In genomic region chr2:7358816-7359215, GRCm38 (mm10) we compare ENCODE assay signal across 17 mouse cellular contexts.
"Had no signal": no experiment of that assay in that cellular context is flagged by ENCODE, and none has a peak within 500 bp of the region (broad histone marks: within the 10 kb centered on the region; RNA-seq: fewer than 3 reads in every experiment).

No protein-coding gene starts in this region.

- H3K4me3 ChIP-seq: midbrain, embryonic 10.5 days; midbrain, embryonic 12.5 days; myocyte; neural tube, embryonic 13.5 days; neural tube, embryonic 15.5 days had no signal

- H3K4me2 ChIP-seq: lung, embryonic 14.5 days; midbrain, embryonic 12.5 days; neural tube, embryonic 13.5 days; neural tube, embryonic 15.5 days had no signal

- ATAC-seq: midbrain, embryonic 16.5 days had no signal

- DNase-seq: lung, adult 18-20 months; lung, embryonic 14.5 days; lung, postnatal 10 days; lung, postnatal 4 days; right cerebral cortex, adult 18-20 months; right cerebral cortex, postnatal 25 days; right cerebral cortex, postnatal 4 days; spleen, adult 18-20 months; thymus, adult 18-20 months; thymus, postnatal 25 days; thymus, postnatal 4 days had no signal

- H3K36me3 ChIP-seq: midbrain, embryonic 10.5 days; midbrain, embryonic 12.5 days; neural tube, embryonic 13.5 days; neural tube, embryonic 15.5 days had no signal

- H3K27ac ChIP-seq: midbrain, embryonic 10.5 days; midbrain, embryonic 12.5 days; neural tube, embryonic 13.5 days; neural tube, embryonic 15.5 days had no signal

- H3K9ac ChIP-seq: lung, embryonic 14.5 days; midbrain, embryonic 12.5 days; neural tube, embryonic 13.5 days; neural tube, embryonic 15.5 days had no signal

- H3K9me3 ChIP-seq: midbrain, embryonic 10.5 days; midbrain, embryonic 12.5 days; neural tube, embryonic 13.5 days; neural tube, embryonic 15.5 days had no signal

- H3K4me1 ChIP-seq: midbrain, embryonic 12.5 days; neural tube, embryonic 13.5 days; neural tube, embryonic 15.5 days had no signal

- H3K27me3 ChIP-seq: midbrain, embryonic 12.5 days; neural tube, embryonic 13.5 days; neural tube, embryonic 15.5 days had no signal
